Comparison of ENCODE assay signal across 19 mouse cellular contexts in the genomic region with DNA sequence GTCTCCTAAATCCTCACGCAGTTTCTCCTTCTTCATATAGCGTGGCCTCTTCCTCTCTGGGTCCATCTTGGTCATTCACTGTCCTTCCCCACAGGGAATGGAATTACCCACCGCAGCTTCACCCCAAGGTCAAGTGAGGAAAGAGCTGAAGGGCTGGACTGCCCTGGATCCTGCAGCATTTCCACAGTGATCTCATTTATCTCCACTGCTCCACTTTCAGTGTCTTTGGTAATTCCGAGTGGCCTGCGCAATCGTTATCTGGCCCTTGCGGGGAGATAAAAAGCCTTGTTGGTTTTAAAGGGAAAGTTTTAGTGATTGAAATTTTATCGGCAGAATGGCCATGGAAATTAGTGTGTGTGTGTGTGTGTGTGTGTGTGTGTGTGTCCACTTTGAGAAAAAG.
"Had no signal": no experiment of that assay in that cellular context is flagged by ENCODE, and none has a peak within 500 bp of the region (broad histone marks: within the 10 kb centered on the region; RNA-seq: fewer than 3 reads in every experiment).

No protein-coding gene starts in this region.

- H3K9me3 ChIP-seq: limb, embryonic 10.5 days; limb, embryonic 13.5 days; liver, embryonic 12.5 days; liver, embryonic 15.5 days; lung, embryonic 15.5 days; midbrain, embryonic 12.5 days; midbrain, embryonic 15.5 days; neural tube, embryonic 12.5 days; neural tube, embryonic 15.5 days had no signal

- H3K4me2 ChIP-seq: limb, embryonic 13.5 days; liver, embryonic 12.5 days; liver, embryonic 15.5 days; lung, embryonic 15.5 days; midbrain, embryonic 12.5 days; midbrain, embryonic 15.5 days; neural tube, embryonic 12.5 days; neural tube, embryonic 15.5 days had no signal

- DNase-seq: kidney, adult 9 months; kidney, postnatal 14 days; kidney, postnatal 4 days; liver; lung, adult 18-20 months; lung, postnatal 10 days; lung, postnatal 36 days; thymus, adult 18-20 months; thymus, postnatal 36 days had no signal

- ATAC-seq: liver, embryonic 12.5 days; midbrain, embryonic 15.5 days had no signal

- H3K27me3 ChIP-seq: limb, embryonic 13.5 days; liver, embryonic 15.5 days; lung, embryonic 15.5 days; midbrain, embryonic 12.5 days; midbrain, embryonic 15.5 days; neural tube, embryonic 12.5 days; neural tube, embryonic 15.5 days had no signal

- H3K36me3 ChIP-seq: limb, embryonic 10.5 days; limb, embryonic 13.5 days; liver, embryonic 12.5 days; liver, embryonic 15.5 days; lung, embryonic 15.5 days; midbrain, embryonic 12.5 days; midbrain, embryonic 15.5 days; neural tube, embryonic 12.5 days; neural tube, embryonic 15.5 days had no signal

- H3K4me1 ChIP-seq: limb, embryonic 10.5 days; limb, embryonic 13.5 days; liver, embryonic 12.5 days; liver, embryonic 15.5 days; lung, embryonic 15.5 days; megakaryocyte, embryonic 14.5 days; midbrain, embryonic 12.5 days; midbrain, embryonic 15.5 days; neural tube, embryonic 12.5 days; neural tube, embryonic 15.5 days had no signal

- H3K4me3 ChIP-seq: limb, embryonic 10.5 days; limb, embryonic 13.5 days; liver, embryonic 12.5 days; liver, embryonic 15.5 days; lung, embryonic 15.5 days; midbrain, embryonic 12.5 days; midbrain, embryonic 15.5 days; neural tube, embryonic 12.5 days; neural tube, embryonic 15.5 days had no signal

- H3K27ac ChIP-seq: limb, embryonic 10.5 days; limb, embryonic 13.5 days; liver, embryonic 12.5 days; liver, embryonic 15.5 days; lung, embryonic 15.5 days; midbrain, embryonic 12.5 days; midbrain, embryonic 15.5 days; neural tube, embryonic 12.5 days; neural tube, embryonic 15.5 days had no signal

- H3K9ac ChIP-seq: limb, embryonic 13.5 days; liver, embryonic 12.5 days; liver, embryonic 15.5 days; lung, embryonic 15.5 days; midbrain, embryonic 12.5 days; midbrain, embryonic 15.5 days; neural tube, embryonic 12.5 days; neural tube, embryonic 15.5 days had no signal
